ENCODE assay signal across 27 mouse cellular contexts in the genomic region with DNA sequence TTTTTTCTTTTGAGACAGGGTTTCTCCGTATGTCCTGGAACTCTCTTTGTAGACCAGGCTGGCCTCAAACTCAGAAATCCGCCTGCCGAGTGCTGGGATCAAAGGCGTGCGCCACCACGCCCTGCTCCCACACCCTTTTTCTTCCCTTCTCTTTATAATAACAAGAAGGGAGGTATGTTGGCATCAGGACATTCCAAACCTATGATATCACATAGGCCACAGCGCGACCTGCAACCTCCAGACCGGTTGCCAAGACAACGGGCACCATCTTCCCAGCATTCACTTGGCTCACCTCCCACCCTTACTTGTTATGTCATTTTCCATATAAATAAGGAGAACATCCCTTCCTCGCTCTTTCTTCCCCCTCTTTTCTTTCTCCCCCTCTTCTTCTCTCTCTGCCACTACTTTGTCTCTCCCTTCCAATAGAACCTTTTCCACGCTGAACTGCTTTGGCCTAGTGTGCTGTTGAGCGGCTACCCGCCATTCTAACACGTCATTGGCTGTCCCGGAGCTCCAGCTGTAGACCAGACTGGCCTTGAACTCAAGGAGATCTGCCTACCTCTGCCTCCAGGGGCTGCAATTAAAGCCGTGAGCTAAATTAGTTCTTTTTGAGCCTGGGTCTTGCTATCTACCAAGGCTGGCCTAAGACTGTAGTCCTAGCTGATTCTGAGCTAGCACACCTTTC. TPM values are rescaled to one million over a fixed set of nuclear protein-coding genes. Genes with fewer than 3 reads are reported as not detected.
DNase-seq lines count a peak whose midpoint lies in the region; ATAC-seq and TF ChIP-seq lines count a peak whose summit lies in the region.
"Had no signal": no experiment of that assay in that cellular context is flagged by ENCODE, and none has a peak within 500 bp of the region (broad histone marks: within the 10 kb centered on the region; RNA-seq: fewer than 3 reads in every experiment).

No protein-coding gene starts in this region.

- in situ Hi-C loops in ES-E14 (cut with MboI; ENCODE audit: low sequenced_read_pairs in 2 of 2, unreplicated experiment in 2 of 2): no loop called here

- DNase-seq in 3T3-L1 (ENCODE audit: low read depth, low spot score) (peak; percentile 54), ES-E14 (ENCODE audit: low read depth, low spot score) (no peak), ZHBTc4 (ENCODE audit: low read depth, low spot score) (peak; percentile 83)
- DNase-seq in kidney, adult 9 months: no peak
- DNase-seq: cerebellum, adult 11-12 months; cerebellum, adult 8-10 months; cerebellum, postnatal 36 days; forebrain, postnatal 0 days; gastrocnemius, adult 2 months; gastrocnemius, postnatal 14 days; heart, adult 11 months; heart, postnatal 10 days; heart, postnatal 36 days; kidney, adult 11 months had no signal

- H3K27ac ChIP-seq in liver, embryonic 16.5 days (ENCODE audit: low read length): peak overlapping the region; percentile 33; the same call in 1 of the 2 replicates
- no peak overlapping the region for H3K27ac ChIP-seq in liver, embryonic 12.5 days
- peak overlapping the region; percentile 98 for H3K27ac ChIP-seq in ES-E14 (ENCODE audit: insufficient read depth, low read depth, low read length, poor library complexity, severe bottlenecking)
- H3K27ac ChIP-seq in midbrain, embryonic 15.5 days: no peak overlapping the region
- H3K27ac ChIP-seq: forebrain, embryonic 10.5 days; gastrocnemius, adult 2 months; heart, embryonic 15.5 days; hindbrain, embryonic 10.5 days; hindbrain, embryonic 13.5 days; intestine, embryonic 15.5 days had no signal

- H3K4me3 ChIP-seq in liver, embryonic 16.5 days (ENCODE audit: low read depth, low read length): no peak overlapping the region
- no peak overlapping the region for H3K4me3 ChIP-seq in liver, embryonic 12.5 days
- peak overlapping the region in 1 of 2 experiments; percentile 7; a peak in 2 of 4 replicates for H3K4me3 ChIP-seq in ES-E14 (ENCODE audit: insufficient read depth in 1 of 2, low read depth in 1 of 2, low read length in 2 of 2, poor library complexity in 1 of 2, severe bottlenecking in 1 of 2)
- no peak overlapping the region for H3K4me3 ChIP-seq in midbrain, embryonic 15.5 days
- H3K4me3 ChIP-seq: forebrain, embryonic 10.5 days; gastrocnemius, adult 2 months; heart, embryonic 12.5 days; heart, embryonic 15.5 days; hindbrain, embryonic 10.5 days; hindbrain, embryonic 13.5 days; intestine, embryonic 15.5 days had no signal

- no peaks in the 10 kb centered on the region for H3K36me3 ChIP-seq in liver, embryonic 16.5 days (ENCODE audit: control insufficient read depth, insufficient read depth)
- H3K36me3 ChIP-seq in liver, embryonic 12.5 days: no peaks in the 10 kb centered on the region
- peaks cover 15% of the 10 kb centered on the region for H3K36me3 ChIP-seq in ES-E14 (ENCODE audit: control insufficient read depth, insufficient read depth, low read length, poor library complexity, severe bottlenecking)
- H3K36me3 ChIP-seq in midbrain, embryonic 15.5 days (replicated peaks): no peaks in the 10 kb centered on the region
- H3K36me3 ChIP-seq: heart, embryonic 15.5 days; hindbrain, embryonic 13.5 days; intestine, embryonic 15.5 days had no signal

- no peak overlapping the region for H3K4me2 ChIP-seq in liver, embryonic 16.5 days (ENCODE audit: low read depth, low read length)
- no peak overlapping the region for H3K4me2 ChIP-seq in liver, embryonic 12.5 days
- no peak overlapping the region for H3K4me2 ChIP-seq in midbrain, embryonic 15.5 days
- H3K4me2 ChIP-seq: heart, embryonic 12.5 days; heart, embryonic 15.5 days; hindbrain, embryonic 13.5 days; intestine, embryonic 15.5 days had no signal

- no peak overlapping the region for H3K9ac ChIP-seq in liver, embryonic 16.5 days (ENCODE audit: low read depth, low read length)
- no peak overlapping the region for H3K9ac ChIP-seq in liver, embryonic 12.5 days
- H3K9ac ChIP-seq in ES-E14 (ENCODE audit: insufficient read depth, low read depth, low read length, poor library complexity, severe bottlenecking): peak overlapping the region; percentile 70; the same call in 1 of the 2 replicates
- no peak overlapping the region for H3K9ac ChIP-seq in midbrain, embryonic 15.5 days
- H3K9ac ChIP-seq: forebrain, postnatal 0 days; heart, embryonic 12.5 days; heart, embryonic 15.5 days; hindbrain, embryonic 13.5 days; intestine, embryonic 15.5 days had no signal

- WGBS in liver, embryonic 16.5 days (ENCODE audit: insufficient replicate concordance): 86% methylated on average over 17 of the region's 17 CpGs
- WGBS in liver, embryonic 12.5 days (ENCODE audit: insufficient replicate concordance): 85% methylated on average over 17 of the region's 17 CpGs
- 90% methylated on average over 17 of the region's 17 CpGs for WGBS in midbrain, embryonic 15.5 days

- H3K9me3 ChIP-seq in liver, embryonic 16.5 days (replicated peaks; ENCODE audit: control insufficient read depth, low read length): no peaks in the 10 kb centered on the region
- H3K9me3 ChIP-seq in liver, embryonic 12.5 days (replicated peaks): no peaks in the 10 kb centered on the region
- H3K9me3 ChIP-seq in ES-E14 (ENCODE audit: control insufficient read depth, insufficient read depth, low read depth, low read length): no peaks in the 10 kb centered on the region
- no peaks in the 10 kb centered on the region for H3K9me3 ChIP-seq in midbrain, embryonic 15.5 days
- H3K9me3 ChIP-seq: forebrain, embryonic 10.5 days; heart, embryonic 12.5 days; heart, embryonic 15.5 days; hindbrain, embryonic 10.5 days; hindbrain, embryonic 13.5 days; intestine, embryonic 15.5 days had no signal

- ATAC-seq in liver, embryonic 16.5 days (ENCODE audit: low read depth): no peak
- no peak for ATAC-seq in liver, embryonic 12.5 days
- ATAC-seq in midbrain, embryonic 15.5 days (replicated peaks): no peak
- ATAC-seq: activated CD4-positive, CD25-positive, alpha-beta regulatory T cell, adult 4 months; forebrain, embryonic 14.5 days; forebrain, postnatal 0 days; hindbrain, embryonic 16.5 days; intestine, embryonic 15.5 days; Patski had no signal

- H3K4me1 ChIP-seq in liver, embryonic 16.5 days (ENCODE audit: control insufficient read depth, low read depth, low read length): peaks cover 12% of the 10 kb centered on the region
- H3K4me1 ChIP-seq in liver, embryonic 12.5 days: peaks cover 30% of the 10 kb centered on the region
- H3K4me1 ChIP-seq in ES-E14 (ENCODE audit: control insufficient read depth in 2 of 2, insufficient read depth in 2 of 2, low read length in 2 of 2, poor library complexity in 1 of 2): peaks cover 7 to 13% of the 10 kb centered on the region in 2 experiments
- H3K4me1 ChIP-seq in midbrain, embryonic 15.5 days: peaks cover 23% of the 10 kb centered on the region

- H3K27me3 ChIP-seq in liver, embryonic 16.5 days (ENCODE audit: control insufficient read depth, insufficient read depth, low read depth, low read length): no peaks in the 10 kb centered on the region
- no peaks in the 10 kb centered on the region; the same call in 1 of the 2 replicates for H3K27me3 ChIP-seq in liver, embryonic 12.5 days (replicated peaks)
- no peaks in the 10 kb centered on the region for H3K27me3 ChIP-seq in midbrain, embryonic 15.5 days (replicated peaks)
- H3K27me3 ChIP-seq: heart, embryonic 12.5 days; heart, embryonic 15.5 days; hindbrain, embryonic 13.5 days; intestine, embryonic 15.5 days; Patski had no signal

TF ChIP-seq in ES-E14, 5 proteins besides CTCF, POLR2A, EP300 and RAD21:
- TF ChIP-seq ZNF384 (IDR thresholded peaks at IDR 0.05; ENCODE audit: low read depth, low read length) (no peak), ZC3H11A (IDR thresholded peaks at IDR 0.05; ENCODE audit: borderline replicate concordance, low read depth, low read length) (no peak), CHD2 (IDR thresholded peaks at IDR 0.05; ENCODE audit: low read depth, low read length) (no peak), MAFK (IDR thresholded peaks at IDR 0.05; ENCODE audit: insufficient read depth, low read depth, low read length) (no peak)

RNA-seq across cellular contexts. Expression of a gene that starts 36.6 kb away (rescaled TPM):
- polyA plus RNA-seq in liver, embryonic 16.5 days (2015; fragmentation: Nextera tagmentation; extraction: Ambion mirVana): 1,873 and 1,994 TPM in 2 replicates
- polyA plus RNA-seq in liver, embryonic 12.5 days (2016; fragmentation: Nextera tagmentation; extraction: Ambion mirVana): 2,705 and 2,706 TPM in 2 replicates
- total RNA-seq in ES-E14 (2012; rRNA removed): 10,022 and 10,869 TPM in 2 replicates
- 3,193 and 3,214 TPM in 2 replicates for polyA plus RNA-seq in midbrain, embryonic 15.5 days (2015; fragmentation: Nextera tagmentation; extraction: Ambion mirVana)

Comparison
In these comparisons a context has a peak if more than half of its experiments do, and no peak if none do; other contexts are left out.
1. H3K27ac ChIP-seq: peak in liver, embryonic 16.5 days (single experiment) and ES-E14 (single experiment); none in liver, embryonic 12.5 days (single experiment) and midbrain, embryonic 15.5 days (single experiment).
2. DNase-seq: peak in 3T3-L1 (single experiment) and ZHBTc4 (single experiment); none in ES-E14 (single experiment) and kidney, adult 9 months (single experiment).